Mouse (Mus musculus): ENCODE results near the gene Platr25.
A peak's percentile ranks its signal among the peaks of the same experiment; 100 is the strongest.
"Not testable (repeated sequence)": the region's sequence is repeated elsewhere in the genome, so short reads cannot be mapped to it uniquely, and the experiment has no call there.

The Platr25 gene

DNA sequence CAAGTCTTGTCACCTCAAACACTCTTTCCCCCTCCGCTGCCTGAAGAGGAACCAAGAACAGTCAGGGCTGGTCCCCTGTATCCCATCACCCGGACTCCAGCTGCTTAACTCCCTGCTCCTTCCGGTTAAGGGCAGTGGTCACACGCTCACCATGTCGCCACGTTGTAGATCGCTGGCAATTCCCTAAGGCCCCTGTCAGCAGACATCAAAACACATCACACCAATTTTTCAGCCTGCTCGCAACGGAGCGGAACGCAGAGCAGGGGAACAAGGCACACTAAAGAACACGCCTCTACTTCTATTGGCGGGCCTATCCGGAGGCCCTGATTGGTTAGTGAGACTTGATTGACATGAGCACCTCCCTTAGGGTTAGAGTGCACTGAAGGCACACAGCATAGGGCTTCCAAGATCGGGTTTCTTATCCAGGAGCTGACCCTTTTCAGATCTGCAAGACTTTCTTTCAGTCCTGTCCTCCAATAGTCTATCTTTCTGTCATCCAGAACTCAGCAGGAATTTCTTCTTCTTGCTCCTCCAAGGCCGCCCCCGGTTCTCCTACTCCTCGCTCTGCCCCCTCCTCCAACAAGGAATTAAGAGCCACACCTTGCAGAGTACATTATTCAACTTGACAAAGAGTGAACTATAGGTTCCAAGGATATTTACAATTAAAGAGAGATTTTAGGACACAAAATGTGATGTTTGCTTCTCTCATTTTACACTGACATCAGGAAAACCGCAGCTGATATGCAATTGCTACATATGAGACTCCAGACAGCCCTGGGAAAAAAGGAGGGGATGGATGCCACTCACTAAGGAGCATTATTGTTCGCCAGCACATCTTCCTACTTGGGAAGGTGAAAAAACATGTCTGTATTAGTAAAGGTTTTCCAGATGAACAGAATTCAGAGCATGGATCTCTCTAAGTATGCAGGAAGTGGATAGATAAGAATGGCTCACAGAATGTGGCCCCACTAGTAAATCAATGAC, at the start of gene Platr25:
Gene Platr25 (minus strand): TSS at position 278 of the 984 bp plus-strand sequence.
- peak; percentile 75 for DNase-seq

GRCm38 (mm10) chr13:62807981-62808380, 47.5 kb upstream of the Platr25 start:
- not testable (repeated sequence) for DNase-seq

DNA sequence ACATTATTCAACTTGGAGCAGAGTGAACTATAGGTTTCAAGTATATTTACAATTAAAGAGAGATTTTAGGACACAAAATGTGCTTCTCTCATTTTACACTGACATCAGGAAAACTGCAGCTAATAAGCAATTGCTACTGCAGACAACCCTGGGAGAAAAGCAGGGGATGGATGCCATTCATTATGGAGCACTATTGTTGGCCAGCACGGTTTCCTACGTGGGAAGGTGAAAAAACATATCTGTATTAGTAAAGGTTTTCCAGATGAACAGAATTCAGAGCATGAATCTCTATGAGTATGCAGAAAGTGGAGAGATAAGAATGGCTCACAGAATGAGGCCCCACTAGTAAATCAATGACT, 25.6 kb upstream of the Platr25 start:
- DNase-seq = not testable (repeated sequence)

DNA sequence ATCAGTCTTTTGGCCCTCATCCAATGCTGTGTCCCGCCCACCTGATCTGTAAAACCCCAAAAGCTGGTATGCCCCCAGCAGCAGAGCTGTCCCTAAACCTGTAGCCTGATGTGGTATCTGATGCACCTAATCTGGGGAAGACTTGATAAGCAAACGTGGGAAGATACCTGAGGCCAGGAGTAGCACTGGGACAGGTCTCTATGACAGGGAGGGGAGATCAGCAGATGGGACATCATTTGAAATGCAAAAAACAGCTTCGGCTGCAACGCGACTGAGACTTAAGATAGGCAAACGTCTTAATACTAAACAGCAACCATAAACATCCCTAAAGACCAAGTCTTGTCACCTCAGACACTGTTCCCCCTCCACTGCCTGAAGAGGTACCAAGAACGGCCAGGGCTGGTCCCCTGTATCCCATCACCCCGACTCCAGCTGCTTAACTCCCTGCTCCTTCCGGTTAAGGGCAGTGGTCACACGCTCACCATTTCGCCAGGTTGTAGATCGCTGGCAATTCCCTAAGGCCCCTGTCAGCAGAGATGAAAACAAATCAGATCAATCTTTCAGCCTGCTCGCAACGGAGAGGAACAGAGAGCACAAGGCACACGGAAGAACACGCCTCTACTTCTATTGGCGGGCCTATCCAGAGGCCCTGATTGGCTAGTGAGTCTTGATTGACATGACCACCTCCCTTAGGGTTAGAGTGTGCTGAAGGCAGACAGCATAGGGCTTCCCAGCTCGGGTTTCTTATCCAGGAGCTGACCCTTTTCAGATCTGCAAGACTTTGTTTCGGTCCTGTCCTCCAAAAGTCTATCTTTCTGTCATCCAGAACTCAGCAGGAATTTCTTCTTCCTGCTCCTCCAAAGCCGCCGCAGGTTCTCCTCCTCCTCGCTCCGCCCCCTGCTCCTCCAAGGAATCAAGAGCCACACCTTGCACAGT, 25.0 kb upstream of the Platr25 start, which contains the start of gene Gm5141:
Gene Gm5141 (minus strand): TSS at position 610 of the 936 bp plus-strand sequence.
- DNase-seq = peak; percentile 64

DNA sequence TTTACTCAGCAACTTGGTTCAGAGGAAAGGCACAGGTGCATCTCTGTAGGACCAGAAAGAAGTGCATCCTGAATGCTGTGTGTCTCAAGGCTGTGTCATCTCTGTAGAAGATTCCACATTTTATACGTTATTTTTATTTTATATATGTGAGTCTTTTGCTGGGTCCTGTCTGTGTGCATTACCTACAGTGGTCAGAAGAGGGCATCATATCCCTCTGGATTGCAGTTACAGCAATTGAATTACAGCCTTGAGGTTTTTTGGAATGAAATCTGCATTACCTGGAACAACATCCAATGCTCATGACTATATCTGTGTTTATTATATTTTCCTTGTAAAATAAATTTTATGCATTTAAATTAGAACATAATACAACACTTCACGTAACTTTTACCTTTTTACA, 3.3 kb upstream of the Platr25 start:
- peak; percentile 58 for DNase-seq

DNA sequence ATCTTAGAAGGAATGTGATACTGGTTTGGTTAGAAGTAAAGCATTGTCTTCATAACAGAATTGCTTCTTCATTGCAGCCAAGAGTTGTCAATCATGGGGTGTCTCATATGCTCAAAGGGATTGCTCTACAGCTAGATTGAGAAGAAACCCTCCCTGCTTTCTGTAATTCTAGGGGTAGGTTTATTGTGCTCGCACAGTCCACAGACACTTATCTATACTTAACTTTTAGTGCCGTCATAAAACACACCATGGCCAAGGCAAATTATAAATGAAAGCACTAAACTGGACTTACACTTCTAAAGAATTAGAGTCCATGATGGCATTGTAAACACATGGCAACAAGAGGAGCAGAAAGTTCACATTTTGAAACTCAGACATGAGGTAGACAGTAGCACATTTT, 27.2 kb downstream of the Platr25 start:
- DNase-seq = no peak

- DNase-seq = not testable (repeated sequence)
These were observed 47.9 kb downstream of the Platr25 start for GRCm38 (mm10) chr13:62712611-62713010.

DNA sequence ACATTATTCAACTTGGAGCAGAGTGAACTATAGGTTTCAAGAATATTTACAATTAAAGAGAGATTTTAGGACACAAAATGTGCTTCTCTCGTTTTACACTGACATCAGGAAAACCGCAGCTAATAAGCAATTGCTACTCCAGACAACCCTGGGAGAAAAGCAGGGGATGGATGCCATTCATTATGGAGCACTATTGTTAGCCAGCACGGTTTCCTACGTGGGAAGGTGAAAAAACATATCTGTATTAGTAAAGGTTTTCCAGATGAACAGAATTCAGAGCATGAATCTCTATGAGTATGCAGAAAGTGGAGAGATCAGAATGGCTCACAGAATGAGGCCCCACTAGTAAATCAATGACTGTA, 75.2 kb downstream of the Platr25 start:
- not testable (repeated sequence) for DNase-seq

DNA sequence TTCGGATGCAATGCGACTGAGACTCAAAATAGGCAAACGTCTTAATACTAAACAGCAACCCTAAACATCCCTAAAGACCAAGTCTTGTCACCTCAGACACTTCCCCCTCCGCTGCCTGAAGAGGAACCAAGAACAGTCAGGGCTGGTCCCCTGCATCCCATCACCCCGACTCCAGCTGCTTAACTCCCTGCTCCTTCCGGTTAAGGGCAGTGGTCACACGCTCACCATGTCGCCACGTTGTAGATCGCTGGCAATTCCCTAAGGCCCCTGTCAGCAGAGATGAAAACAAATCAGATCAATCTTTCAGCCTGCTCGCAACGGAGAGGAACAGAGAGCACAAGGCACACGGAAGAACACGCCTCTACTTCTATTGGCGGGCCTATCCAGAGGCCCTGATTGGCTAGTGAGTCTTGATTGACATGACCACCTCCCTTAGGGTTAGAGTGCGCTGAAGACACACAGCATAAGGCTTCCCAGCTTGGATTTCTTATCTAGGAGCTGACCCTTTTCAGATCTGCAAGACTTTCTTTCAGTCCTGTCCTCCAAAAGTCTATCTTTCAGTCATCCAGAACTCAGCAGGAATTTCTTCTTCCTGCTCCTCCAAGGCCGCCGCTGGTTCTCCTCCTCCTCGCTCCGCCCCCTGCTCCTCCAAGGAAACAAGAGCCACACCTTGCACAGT, 75.8 kb downstream of the Platr25 start:
- peak; percentile 64 for DNase-seq

GRCm38 (mm10) chr13:62653369-62653743, 107.2 kb downstream of the Platr25 start:
- DNase-seq = no peak

DNA sequence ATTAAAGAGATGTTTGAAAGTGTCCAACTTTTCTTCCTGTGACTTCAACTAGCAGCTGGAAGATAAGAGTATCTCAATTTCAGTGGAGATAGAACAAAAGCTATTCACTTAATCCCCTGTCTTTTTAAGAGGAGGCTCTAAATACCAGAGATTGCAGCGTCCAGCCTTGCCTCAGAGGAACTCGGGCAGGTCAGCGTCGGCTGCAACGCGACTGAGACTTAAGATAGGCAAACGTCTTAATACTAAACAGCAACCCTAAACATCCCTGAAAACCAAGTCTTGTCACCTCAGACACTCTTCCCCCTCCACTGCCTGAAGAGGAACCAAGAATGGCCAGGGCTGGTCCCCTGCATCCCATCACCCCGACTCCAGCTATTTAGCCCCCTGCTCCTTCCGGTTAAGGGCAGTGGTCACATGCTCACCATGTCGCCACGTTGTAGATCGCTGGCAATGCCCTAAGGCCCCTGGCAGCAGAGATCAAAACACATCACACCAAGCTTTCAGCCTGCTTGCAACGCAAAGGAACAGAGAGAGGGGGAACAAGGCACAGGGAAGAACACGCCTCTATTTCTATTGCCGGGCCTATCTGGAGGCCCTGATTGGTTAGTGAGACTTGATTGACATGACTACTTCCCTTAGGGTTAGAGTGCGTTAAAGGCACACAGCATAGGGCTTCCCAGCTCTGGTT, 107.7 kb downstream of the Platr25 start:
- peak; percentile 89 for DNase-seq

GRCm38 (mm10) chr13:62627071-62627470, 133.4 kb downstream of the Platr25 start:
- peak; percentile 31 for DNase-seq

GRCm38 (mm10) chr13:62624277-62624665, 136.2 kb downstream of the Platr25 start:
- not testable (repeated sequence) for DNase-seq

- DNase-seq = peak; percentile 82
These were observed 136.8 kb downstream of the Platr25 start, which contains the start of gene 6720489N17Rik for GRCm38 (mm10) chr13:62623577-62624276. 6720489N17Rik (minus strand) TSS chr13:62624182.

All from kidney, adult 9 months (tissue).